Mouse (Mus musculus) brain, embryonic 14.5 days (tissue): ENCODE measurements around the gene Them5.

Experiments used
- CTCF ChIP-seq: fragments of 200-500 bp; IDR thresholded peaks from 2 replicates; pipeline ENCODE4 v1.5.1; 2012; ENCODE audit warnings: inconsistent platforms, mild to moderate bottlenecking, moderate library complexity, borderline replicate concordance; ENCODE audit not compliant: insufficient read depth, insufficient read length; ENCODE audit errors: extremely low read depth
- POLR2A ChIP-seq: fragments of 200-500 bp; IDR thresholded peaks from 2 replicates; pipeline ENCODE4 v1.6.1; 2012; ENCODE audit warnings: mild to moderate bottlenecking, inconsistent platforms, borderline replicate concordance; ENCODE audit not compliant: poor library complexity, insufficient read depth, insufficient read length, severe bottlenecking; ENCODE audit errors: extremely low read depth

GRCm38 (mm10) chr3:94389420-94389819 is 47.5 kb downstream of the Them5 start:
- TF ChIP-seq CTCF (no peak), POLR2A (no peak)
